Mouse (Mus musculus) cerebellum, adult 2 months (tissue): ENCODE measurements around the gene Camta2. TPM values are rescaled to one million over a fixed set of nuclear protein-coding genes. Genes with fewer than 3 reads are reported as not detected.

Experiments
- DNase-seq, 2 experiments: peaks; one replicate each; pipeline ENCODE4 v3.0.0; 2021
- H3K27ac ChIP-seq: fragments of 200-500 bp; 2 replicates; pipeline ENCODE4 v1.5.1; 2012; ENCODE audit warnings: low read length, control low read depth, inconsistent platforms; ENCODE audit not compliant: insufficient read depth
- H3K27me3 ChIP-seq: fragments of 200-500 bp; 2 replicates; pipeline ENCODE4 v1.6.1; 2012; ENCODE audit warnings: inconsistent platforms, mild to moderate bottlenecking, low read length, moderate library complexity; ENCODE audit not compliant: control insufficient read depth, insufficient read depth
- H3K4me1 ChIP-seq: fragments of 200-500 bp; 2 replicates; pipeline ENCODE4 v1.6.1; 2011; ENCODE audit warnings: low read length; ENCODE audit not compliant: control insufficient read depth, insufficient read depth
- H3K4me3 ChIP-seq: fragments of 200-500 bp; replicated peaks from 2 replicates; pipeline ENCODE3; 2011; ENCODE audit warnings: mild to moderate bottlenecking, low read depth, low read length, control low read depth; ENCODE audit not compliant: insufficient read depth
- CTCF ChIP-seq: fragments of 200-500 bp; IDR thresholded peaks from 2 replicates; pipeline ENCODE4 v1.5.1; 2011; ENCODE audit warnings: low read depth, mild to moderate bottlenecking, control low read depth, low read length, moderate library complexity, borderline replicate concordance; ENCODE audit not compliant: insufficient read depth
- POLR2A ChIP-seq: fragments of 200-500 bp; IDR thresholded peaks from 2 replicates; pipeline ENCODE4 v1.6.1; 2011; ENCODE audit warnings: low read length, control low read depth, borderline replicate concordance; ENCODE audit not compliant: insufficient read depth
- WGBS: fragments of 180-500 bp; shearing (Covaris S2); methylation state at CpG from one replicate; pipeline ENCODE4 v1.1.7; 2018; 5-methylcytosine and 5-hydroxymethylcytosine counted together
- polyA plus RNA-seq: library from polyadenylated mRNA; depleted of rRNA; stranded (reverse); fragments of >200 nt; gene quantifications from 2 replicates; pipeline ENCODE4 v1.2.3, GENCODE M21; 2012

Camta2 gene
- polyA plus RNA-seq, 1 experiment, result 108 TPM

DNA sequence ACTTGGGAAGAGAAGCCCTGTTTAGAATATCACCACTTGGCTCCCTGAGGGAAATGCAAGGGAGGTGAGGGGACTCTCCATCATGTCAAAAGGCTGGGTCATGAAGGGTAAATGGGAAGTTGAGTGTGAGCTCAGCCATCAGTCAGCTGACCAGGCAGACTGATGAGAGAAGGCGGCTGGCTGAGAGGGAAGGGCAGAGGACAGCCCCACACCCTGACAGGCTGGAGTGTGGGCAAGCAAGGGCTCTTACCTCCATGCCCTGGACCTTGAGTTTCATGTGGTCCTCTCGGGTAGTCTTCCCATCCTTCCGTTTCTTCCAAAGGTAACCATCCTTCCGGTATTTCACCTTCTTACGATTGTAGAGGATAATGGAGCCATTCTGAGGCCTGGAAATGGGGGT is 4.3 kb downstream of the Camta2 start:
- no peak overlapping the region for H3K4me3 ChIP-seq
- H3K27me3 ChIP-seq, result no peaks in the 10 kb centered on the region
- TF ChIP-seq POLR2A (no peak), CTCF (no peak)

DNA sequence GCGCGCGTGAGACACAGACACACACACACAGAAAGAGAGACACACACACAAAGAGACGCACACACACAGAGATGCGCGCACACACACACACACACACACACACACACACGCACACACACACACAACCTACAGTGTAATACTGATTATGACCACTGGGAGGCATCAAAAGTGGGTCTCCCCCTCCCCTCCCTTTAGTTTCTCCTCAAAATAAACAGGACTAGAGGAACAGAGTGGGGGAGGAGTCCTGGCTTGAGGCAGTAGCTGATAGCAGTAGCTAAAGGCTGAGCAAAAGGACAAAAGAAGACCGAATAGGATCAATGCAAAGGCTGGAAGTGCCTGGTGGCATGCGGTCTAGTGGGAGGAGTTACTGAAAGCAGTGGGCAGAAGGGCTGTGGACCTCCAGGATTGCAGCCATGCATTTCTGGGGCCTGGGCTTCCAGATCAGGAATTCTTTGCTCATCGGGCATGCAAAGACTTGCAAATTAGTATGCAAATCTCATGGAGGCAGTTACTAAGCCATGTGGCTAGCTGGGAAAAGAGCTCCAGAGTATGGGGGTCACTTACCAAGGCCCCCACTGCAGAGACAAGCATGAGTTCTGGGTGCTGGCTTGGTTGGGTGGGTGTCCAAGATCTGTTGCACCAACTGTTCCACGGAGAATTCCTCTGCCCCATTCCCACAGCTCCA is 5.9 kb downstream of the Camta2 start:
- H3K27ac ChIP-seq, result no peak overlapping the region
- WGBS, result 28% methylated on average over 11 of the region's 11 CpGs

More for the DNA sequence above, 4.3 kb downstream of the Camta2 start:
- DNase-seq, result no peak
- 90% methylated on average over 5 of the region's 5 CpGs for WGBS
- Histone ChIP-seq H3K27ac (no peak overlapping the region), H3K4me1 (peaks cover 8% of the 10 kb centered on the region; the same call in 1 of the 2 replicates)

DNA sequence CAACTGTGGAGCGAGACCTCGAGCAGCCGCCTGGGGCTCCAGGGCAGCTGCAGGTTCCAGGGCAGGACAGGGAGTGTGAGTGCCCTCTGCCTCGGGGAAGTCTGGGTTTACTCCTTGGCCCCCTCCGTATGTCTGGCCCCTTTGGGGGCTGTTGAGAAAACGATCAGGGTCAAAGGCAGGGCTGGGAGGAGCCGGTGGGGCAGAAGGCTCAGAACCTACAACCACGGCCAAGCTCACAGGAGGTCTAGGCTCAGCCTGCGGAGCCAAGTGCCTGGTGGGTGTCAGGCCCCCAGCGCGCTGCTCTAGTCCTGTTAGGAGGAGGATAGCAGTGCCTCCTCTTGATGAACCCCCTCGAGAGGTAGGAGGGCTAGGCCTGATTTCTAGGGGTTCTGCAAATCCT is 6.7 kb downstream of the Camta2 start:
- Histone ChIP-seq H3K4me1 (peaks cover 5% of the 10 kb centered on the region; the same call in 1 of the 2 replicates), H3K27ac (no peak overlapping the region), H3K27me3 (no peaks in the 10 kb centered on the region), H3K4me3 (no peak overlapping the region)
- 66% methylated on average over 12 of the region's 12 CpGs for WGBS
- no peak for DNase-seq
- TF ChIP-seq POLR2A (no peak), CTCF (no peak)

More for the DNA sequence above, 5.9 kb downstream of the Camta2 start:
- Histone ChIP-seq H3K27me3 (no peaks in the 10 kb centered on the region), H3K4me1 (peaks cover 5% of the 10 kb centered on the region; the same call in 1 of the 2 replicates), H3K4me3 (no peak overlapping the region)
- TF ChIP-seq CTCF, result peak; percentile 55; the same call in 1 of the 2 replicates
- no peak for TF ChIP-seq POLR2A
- peak in 1 of 2 experiments; percentile 20 for DNase-seq

DNA sequence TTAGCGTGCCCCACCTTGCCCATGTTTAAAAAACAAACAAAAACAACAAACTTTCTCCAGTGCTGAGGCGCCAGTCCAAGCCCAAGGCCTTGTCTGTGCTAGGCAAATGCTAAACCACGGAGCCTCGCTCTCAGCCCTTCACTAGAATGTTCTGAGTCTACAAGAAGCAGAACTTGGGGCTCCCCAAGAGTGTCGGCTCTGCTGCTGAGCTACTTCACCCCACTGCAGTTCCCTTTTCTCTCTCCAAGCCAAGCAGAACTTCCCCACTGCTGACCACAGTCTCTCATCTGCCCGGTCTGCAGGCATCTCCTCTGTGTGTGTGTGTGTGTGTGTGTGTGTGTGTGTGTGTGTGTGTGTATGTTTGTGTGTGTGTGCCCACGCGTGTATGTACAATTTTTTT is 8.0 kb downstream of the Camta2 start:
- DNase-seq, result no peak
- TF ChIP-seq POLR2A (no peak), CTCF (no peak)
- H3K27me3 ChIP-seq, result no peaks in the 10 kb centered on the region
- 92% methylated on average over 8 of the region's 8 CpGs for WGBS
- H3K4me1 ChIP-seq, result peaks cover 2% of the 10 kb centered on the region; the same call in 1 of the 2 replicates
- no peak overlapping the region for H3K27ac ChIP-seq
- H3K4me3 ChIP-seq, result no peak overlapping the region

DNA sequence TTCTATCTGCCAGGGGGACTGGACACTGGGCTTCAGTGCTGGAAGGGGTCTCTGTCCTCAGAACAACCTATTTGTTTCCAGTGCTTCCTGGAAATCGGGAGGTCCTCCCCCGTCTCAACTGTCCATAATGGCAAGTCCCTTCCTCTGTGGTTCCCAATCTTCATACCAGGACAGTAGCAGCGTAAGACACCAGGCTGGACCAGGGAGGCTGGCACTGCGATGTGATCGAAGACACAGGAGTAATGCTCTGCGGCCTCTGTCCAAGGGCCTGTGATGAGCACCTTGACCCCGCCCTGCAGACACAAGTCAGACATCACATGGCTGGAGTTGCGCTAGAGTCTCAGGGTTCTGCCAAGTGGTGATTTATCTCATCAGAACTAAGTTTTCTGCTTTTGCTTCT is 8.5 kb downstream of the Camta2 start:
- no peak overlapping the region for H3K27ac ChIP-seq
- H3K27me3 ChIP-seq, result no peaks in the 10 kb centered on the region
- peaks cover 5% of the 10 kb centered on the region for H3K4me1 ChIP-seq
- no peak for DNase-seq
- no peak overlapping the region for H3K4me3 ChIP-seq
- WGBS, result 96% methylated on average over 8 of the region's 8 CpGs
- no peak for TF ChIP-seq CTCF
- TF ChIP-seq POLR2A, result no peak

DNA sequence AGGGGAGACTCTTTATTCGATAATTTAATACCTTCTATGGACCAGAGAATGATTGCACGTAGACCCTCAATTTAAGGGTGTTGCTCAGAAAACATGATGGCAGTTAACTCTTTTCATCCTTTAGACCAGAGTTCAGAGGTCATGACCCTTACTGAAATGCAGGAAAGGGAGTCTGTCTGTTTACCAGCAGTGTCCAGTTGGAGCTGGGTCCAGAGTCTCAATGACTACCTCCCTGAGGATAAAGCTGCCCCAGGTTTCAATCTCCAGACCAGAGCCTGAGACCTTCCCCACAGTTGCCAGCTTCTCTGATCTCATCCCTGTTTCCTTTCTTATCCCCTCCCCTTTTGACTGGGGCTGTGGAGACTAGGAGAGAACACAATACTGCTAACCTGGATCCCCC is 9.3 kb downstream of the Camta2 start:
- no peaks in the 10 kb centered on the region for H3K27me3 ChIP-seq
- TF ChIP-seq CTCF, result no peak
- no peak for TF ChIP-seq POLR2A
- H3K4me3 ChIP-seq, result no peak overlapping the region
- 71% methylated on average over 2 of the region's 2 CpGs for WGBS
- H3K4me1 ChIP-seq, result peaks cover 5% of the 10 kb centered on the region
- DNase-seq, result no peak
- H3K27ac ChIP-seq, result no peak overlapping the region

DNA sequence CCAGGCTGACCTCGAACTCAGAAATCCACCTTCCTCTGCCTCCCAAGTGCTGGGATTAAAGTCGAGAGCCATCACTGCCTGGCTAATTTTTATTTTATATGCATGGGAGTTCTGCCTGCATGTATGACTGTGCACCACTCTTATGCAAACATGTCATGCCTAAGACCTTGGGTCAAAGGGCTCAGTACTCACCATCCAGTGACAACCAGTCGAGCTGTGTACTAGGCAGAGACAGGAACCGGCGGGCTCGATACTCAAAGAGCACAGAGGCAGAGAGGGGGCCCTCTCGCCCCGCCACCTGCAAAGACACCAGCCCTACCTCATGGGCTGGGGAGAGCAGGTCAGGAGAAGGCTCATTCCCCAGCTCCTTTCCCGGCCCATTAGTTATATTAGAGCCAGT is 9.8 kb downstream of the Camta2 start:
- no peak overlapping the region for H3K27ac ChIP-seq
- WGBS, result 78% methylated on average over 9 of the region's 9 CpGs
- DNase-seq, result no peak
- TF ChIP-seq POLR2A (no peak), CTCF (no peak)
- H3K4me3 ChIP-seq, result no peak overlapping the region
- peaks cover 4% of the 10 kb centered on the region for H3K4me1 ChIP-seq
- no peaks in the 10 kb centered on the region for H3K27me3 ChIP-seq

DNA sequence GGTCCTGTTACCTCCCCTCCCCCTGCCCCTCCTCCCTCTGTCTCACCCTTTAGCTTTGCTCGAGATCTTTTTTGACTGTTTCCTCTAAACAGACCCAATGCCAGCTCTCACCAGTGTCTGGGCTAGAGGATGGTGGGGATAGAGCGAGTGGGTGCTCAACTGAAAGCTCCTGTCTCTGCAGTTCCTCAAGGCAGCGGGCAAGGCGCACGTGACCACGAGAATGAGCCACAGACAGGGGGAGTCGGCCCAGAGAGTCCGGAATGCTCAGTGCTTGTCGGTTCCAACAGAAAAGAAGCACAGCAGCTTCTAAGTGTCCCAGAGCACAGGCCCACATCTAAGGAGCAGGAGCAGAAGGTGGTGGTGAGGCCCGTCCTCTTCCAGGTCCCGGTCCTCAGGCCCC is 13.4 kb downstream of the Camta2 start:
- Histone ChIP-seq H3K4me3 (no peak overlapping the region), H3K27me3 (no peaks in the 10 kb centered on the region), H3K27ac (no peak overlapping the region), H3K4me1 (peaks cover 4% of the 10 kb centered on the region)
- WGBS, result 61% methylated on average over 11 of the region's 11 CpGs
- peak in 1 of 2 experiments; percentile 17 for DNase-seq
- no peak for TF ChIP-seq POLR2A
- TF ChIP-seq CTCF, result no peak
